Mouse (Mus musculus) thymus, postnatal 4 days (tissue): ENCODE results near the gene Lhx3.

Source experiments
- DNase-seq: peaks from one replicate; pipeline ENCODE4 v3.0.0; 2021

Gene Lhx3

DNA sequence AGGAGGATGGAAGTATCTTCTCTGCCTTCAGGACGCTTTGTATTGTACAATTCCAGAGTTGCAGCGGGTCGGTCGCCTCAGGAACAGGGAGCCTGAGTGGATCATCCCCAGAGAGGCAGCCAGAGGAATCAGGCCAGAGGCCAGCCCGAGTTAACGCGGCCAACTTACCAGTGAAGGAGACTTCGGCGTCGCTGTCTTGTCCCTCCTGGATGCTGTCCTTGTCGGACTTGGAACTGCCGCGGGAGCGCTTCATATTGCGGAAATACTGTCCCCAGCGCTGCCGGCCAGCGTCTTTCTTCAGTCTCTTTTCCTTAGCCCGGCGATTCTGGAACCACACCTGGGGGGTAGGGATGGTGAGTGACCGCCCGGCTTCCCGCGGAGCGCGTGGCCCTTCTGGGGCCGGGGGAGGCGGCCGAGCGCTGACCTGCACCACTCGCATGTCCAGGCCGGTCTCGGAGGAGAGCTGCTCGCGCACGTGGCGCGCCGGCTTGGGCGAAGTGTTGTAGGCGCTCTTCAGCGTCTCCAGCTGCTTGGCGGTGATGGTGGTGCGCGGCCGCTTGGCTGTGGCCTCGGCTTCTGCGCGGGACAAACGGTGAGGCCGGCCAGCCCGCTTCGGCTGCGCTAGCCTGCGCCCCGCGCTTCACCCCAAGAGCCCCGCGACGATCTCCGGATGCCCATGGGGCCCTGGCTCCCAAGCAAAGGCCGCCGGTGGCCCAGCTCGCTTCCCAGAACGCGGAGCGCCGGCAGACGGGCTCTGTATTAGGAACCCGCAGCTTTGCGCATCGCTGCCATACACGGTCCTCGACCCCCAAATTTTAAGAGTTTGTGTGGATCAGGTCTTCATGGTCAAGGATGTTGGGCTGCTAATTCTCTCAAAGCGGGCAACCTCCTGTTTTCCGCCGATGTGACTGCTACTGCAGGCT, 5.9 kb downstream of the Lhx3 start:
- DNase-seq: no peak

DNA sequence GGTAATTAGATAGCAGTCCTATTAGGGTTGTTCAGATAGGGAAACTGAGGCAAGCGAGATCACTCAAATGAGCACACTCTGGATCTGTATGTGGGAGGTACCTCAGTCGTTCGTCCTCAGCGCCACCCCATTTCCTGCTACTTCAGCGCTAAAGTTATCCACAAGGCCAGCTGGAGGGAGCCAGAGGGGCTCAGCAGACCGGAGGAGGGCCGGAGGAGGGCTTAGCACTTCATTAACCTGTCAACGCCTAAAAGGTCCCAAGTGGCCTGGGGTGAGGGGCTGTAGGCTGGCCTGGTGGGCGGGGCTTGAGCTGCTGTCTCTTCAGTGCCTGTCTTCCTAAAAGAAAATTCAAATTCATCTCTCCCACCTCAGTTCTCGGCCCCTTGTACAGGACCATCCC, 9.6 kb downstream of the Lhx3 start:
- no peak for DNase-seq

DNA sequence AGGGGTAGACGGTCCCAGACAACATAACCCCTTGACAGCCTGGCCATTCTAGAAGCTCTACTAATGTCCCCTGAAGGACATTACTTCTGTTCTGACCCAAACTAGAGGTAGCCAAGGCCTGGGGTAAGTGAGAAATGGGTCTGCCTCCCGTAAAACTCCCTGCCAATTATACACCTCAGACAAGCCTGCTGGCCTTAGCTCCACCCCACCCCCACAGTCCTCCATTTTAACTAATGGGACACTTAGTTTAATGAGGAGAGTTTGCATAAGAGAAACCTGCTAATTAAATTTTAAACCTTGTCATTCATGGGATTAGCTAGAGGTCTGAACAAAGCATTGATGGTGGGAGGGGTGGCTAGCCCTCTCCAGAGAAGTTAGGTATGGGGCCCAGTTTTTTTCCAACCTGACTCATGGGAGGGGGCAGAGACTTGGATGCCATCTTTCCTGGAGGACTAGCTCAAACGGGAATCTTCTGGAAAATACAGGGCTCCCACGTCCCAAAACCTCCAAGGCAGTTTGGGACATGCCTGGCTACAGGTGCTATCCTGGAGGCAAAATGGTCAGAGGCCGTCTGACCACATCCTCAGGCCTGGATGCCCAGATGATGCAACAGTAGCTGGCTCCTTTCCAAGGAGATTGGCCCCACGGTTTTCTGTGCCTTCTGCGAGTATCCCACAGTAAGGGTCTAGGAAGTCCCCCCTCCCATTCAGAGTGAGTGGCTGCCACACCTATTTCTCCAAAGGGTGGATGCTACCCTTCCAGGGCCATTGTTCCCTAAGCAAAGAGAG, 13.3 kb downstream of the Lhx3 start:
- DNase-seq: no peak

DNA sequence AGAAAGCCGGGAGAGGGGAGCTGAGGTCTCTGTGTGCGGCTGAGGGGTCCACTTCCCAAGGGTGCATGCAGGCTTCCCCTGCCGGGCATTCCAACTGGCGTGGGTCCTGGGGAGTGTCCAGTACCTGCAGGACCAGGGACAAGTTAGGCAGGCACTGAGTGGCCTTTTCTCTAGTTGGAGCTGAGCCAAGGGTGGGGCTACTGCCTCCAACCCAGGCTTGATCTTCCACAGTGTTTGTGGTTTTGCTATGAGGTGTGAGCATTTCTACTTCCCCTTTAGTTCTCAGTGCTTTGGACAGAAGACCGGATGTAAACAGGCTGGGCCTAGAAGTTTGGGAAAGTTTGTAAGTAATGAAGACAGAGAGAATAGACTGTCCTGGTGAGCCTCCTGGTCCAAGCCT, 19.6 kb downstream of the Lhx3 start:
- DNase-seq: no peak

DNA sequence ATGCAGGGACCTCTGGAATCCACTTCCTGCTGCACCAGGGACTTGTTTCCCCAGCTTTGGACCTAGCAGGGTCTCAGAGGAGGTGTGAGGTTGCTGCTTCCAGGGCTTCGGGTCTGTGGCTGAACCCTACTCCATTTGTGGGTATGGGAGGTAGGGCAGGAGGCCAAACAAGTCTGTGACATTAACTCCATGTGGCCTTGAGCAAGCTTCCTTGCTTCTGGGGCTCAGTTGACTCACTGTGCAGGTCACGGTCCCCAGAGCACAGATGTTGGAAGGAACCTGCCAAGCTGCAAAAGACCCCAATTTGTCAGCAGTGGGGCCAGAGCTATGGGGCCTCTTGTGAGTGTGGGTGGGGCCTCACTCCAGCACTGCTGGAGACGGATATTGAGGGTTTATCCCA, 23.7 kb downstream of the Lhx3 start:
- DNase-seq: no peak

DNA sequence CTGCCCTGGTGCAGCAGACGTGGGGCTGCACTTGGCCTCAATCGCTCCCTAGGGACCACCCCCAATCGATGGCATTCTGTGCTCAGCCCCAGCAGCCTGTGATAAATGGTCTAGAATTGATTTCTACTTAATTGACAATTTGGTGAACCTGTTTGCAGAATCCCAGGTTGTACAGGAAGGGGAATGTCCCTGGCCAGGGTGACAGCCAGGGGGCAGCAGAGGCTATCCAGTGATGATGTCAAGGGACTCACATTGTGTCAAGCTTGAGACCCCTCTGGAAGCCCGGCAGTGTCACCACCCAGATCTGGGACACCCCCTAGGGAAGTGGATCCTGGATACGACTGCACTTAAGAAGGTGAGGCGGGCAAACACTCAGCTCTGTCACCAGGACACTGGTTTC, 25.4 kb downstream of the Lhx3 start:
- peak; percentile 91 for DNase-seq

DNA sequence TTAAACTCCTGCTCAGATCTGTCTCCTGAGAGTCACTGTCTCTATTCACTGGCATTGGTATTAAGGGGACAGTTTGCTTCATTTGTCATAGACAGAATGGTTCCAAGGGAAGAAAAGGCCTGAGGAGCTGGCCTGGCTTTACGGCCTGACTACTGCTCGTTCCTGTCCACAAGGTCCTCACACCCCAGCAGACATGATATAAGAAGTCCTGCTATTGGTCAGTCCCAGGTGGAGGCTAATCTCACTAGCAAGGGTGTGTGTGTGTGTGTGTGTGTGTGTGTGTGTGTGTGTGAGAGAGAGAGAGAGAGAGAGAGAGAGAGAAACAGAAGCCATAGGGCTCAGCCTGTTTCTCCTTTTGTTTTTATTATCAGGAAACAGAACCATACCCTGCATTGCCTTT, 30.9 kb downstream of the Lhx3 start:
- DNase-seq: no peak

DNA sequence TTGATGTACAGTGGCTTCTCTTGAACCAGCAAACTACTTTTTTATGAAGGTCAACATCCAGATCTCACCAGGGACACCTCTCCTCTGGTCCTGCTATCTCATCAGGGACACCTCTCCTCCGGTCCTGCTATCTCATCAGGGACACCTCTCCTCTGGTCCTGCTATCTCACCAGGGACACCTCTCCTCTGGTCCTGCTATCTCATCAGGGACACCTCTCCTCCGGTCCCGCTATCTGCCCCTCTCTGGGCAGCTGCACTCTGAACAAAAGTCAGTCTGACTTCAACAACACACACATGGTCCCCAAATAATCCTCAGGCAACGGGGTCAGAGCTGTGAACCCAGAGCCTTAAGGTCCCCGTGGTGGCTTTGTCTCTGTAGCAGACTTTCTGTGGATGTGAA, 31.4 kb downstream of the Lhx3 start:
- no peak for DNase-seq

DNA sequence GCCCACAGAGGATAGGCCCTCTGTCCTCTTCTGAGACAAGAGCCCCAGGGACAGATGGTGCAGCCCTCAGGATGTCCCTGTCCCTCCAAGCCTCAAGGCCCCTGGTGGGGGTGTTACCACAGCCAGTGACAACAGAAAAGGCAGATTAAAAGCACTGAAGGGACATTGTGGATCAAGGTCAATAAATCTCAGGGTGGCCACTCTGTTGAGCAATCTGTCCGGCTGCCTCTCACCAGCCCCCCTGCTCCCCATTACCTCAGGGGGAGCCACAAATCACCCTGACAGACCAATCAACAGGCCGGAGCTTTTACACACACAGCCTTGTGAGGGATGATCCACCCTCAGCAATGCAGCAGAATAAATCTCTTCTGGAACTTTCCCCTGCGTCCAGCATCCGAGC, 32.9 kb downstream of the Lhx3 start:
- no peak for DNase-seq

DNA sequence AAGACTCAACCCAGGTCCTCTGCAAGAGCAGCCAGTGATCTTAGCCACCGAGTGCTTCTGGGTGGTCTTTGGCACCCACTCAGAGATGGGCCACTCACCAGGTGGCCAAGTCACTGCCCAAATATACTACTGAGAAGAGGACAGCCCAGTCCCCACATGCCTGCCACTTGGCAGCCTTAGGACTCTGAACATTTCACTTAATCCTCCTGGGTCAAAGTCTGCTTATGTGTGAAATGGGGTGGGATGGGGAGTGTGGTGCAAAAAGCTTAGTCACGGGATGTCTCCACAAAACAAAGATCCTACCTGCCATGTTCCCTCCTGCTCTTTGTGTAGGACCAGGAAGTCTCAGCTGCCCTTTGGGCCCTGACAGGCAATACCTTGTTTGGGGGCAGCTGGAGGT, 35.9 kb downstream of the Lhx3 start:
- DNase-seq: no peak

DNA sequence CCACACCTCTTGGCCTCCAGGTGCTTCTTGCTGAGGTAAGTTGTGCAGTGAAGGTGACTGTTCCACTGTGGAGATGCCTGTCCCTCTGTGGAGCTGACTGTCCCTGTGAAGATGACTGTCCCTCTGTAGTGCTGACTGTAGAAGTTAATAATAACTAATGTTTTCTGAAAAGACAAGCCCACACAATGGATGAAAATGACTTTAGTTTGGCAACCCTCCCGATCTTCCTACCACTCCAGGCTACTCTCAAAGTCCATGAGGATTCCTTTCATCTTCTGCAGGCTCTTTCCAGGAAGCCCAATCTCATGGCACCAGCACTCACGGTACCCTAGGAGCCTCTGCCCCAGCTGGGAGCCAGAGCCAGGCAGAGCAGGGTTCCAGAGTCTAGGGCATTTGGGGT, 37.7 kb downstream of the Lhx3 start:
- no peak for DNase-seq

DNA sequence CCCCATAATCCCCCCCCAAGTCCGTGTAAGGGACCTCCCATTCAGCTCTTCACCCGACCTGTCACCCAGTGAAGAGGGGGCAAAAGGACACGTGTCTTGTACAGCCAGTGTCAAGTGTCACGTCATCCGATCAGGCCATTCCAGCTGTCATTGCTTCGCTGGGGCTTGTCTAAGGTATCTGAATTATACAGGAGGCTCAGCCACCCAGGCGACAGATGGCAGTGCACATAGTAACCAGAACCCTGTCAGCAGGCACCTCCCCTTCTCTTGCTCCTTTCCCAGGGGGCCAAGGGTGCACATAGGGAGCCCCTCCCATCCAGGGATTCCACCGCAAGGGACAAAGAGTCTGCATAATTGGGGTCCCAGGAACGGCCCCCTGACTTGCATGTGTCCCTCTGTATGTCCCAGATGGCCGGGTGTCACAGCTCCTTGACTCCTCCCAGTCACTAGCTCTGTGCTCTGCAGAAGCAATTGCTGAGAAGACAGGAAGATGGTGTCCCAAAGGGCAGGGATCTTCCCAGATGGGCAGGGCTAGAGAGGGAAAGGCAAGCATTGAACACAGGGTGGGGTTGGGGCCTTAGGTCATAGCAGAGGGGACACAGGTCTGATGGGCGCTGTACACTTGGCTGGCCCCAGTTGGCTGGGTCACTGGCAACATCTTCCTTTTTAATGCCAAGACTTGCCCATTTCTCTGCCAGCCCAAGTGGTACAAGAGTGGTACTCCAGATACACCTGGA, 39.1 kb downstream of the Lhx3 start:
- no peak for DNase-seq

DNA sequence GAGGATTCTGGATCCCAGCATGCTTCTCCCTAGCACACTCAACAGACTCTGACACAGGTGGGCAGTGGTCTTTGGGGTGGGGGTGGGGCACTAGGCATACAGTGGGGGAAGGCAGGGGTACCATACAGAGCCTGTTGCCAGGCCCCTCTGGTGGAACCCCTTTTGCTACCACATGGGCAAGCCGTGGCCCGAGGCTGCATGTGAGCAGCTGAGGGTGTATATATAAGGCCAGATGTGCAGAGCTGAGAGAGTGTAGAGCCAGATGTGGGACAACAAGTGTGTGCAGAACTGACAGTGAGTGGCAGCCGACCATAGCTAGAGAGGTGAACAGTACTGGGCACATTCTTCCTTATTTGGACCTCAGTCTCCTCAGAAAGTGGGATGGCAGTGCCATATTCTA, 41.2 kb downstream of the Lhx3 start:
- DNase-seq: no peak

DNA sequence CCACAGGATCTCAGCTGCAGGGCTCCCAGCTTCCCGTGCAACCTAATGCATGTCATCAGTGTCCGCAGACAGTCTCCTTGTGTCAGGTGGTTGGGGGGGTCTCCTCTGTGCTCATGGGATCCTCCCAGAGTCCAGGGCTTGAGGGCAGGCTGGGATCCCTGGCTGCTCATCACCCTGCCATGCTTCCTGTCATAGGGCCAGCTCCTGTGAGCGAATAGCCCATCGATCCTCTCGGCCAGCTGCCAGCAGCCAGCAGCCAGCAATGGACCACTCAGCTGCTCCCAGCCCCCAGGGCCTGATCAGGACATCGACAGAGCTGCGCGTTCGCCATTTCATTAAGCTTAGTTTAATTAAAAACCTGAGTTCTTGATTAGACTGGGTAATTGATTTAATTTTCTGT, 50.0 kb downstream of the Lhx3 start:
- no peak for DNase-seq

DNA sequence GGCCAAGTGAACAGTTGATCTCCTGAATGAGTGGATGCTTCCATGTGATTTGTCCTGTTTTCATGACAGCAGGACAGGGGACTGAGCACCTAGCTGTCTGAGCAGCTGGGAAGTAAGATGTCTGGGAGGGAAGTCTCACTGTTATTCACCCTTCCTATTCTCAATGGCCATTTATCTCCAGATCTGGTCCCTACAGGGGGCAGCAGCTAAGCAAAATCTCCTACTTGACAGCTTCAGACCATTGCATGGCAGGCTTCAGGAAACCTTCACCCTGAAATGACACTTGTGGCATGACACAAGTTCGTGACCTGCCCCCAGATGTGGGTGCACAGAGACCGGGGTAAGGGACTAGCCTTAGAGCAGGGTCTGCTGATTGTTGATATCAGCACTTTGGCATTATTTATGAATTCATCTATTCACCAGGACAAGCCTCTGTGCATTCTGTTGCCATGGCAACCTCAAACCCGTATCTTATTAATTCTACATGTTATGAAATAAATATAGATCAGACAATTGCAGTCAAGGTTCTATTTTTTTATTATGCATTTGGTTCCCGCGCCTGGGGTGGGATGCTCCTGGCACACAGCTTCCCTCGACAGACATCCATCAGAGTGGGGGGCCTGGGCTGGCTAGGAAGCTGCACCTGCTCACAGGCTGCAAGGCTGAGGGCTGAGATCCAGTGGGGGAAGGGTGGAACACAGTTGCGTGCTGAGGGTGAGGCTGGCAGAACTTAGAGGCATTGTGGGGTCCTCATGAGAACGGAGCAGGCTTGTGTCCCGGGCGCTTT, 51.7 kb downstream of the Lhx3 start:
- DNase-seq: peak; percentile 37

DNA sequence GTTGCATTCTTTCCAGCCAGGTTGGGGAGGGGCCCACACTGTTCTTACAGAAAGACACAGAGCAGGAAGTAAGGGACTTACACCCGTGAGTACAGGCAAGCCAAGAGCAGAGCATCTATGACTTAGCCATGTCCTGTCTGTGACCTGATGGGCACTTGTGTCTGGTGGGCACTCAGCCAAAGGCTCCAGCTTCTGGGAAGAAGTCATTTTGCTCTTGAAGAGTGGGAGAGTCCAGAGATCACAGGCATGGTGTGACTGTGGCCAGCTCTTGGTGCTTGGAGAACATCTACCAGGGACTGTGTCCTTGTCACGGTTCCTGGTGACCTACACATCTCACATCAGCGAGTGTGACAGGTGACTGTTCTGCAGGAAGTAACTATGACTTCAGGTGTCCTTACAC, 52.4 kb downstream of the Lhx3 start:
- no peak for DNase-seq

DNA sequence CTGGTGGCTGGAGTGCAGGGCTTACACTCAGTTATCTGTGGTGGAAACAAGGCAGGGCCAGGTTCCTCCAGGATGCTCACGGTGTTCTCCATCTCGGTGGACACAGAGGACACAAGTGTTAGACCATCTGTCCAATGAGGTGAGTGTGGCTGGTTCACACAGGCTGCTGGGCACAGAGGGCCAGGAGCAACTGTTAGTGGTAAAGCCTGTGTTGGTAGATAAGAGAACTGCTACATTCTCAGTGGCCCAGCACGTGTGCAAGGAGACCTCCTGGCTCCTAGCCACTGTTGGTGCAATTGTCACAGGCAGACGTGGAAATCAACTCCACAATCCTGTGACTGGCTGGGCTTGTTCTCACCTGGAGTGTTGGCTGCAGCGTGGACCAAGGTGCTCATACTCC, 53.5 kb downstream of the Lhx3 start:
- DNase-seq: no peak

DNA sequence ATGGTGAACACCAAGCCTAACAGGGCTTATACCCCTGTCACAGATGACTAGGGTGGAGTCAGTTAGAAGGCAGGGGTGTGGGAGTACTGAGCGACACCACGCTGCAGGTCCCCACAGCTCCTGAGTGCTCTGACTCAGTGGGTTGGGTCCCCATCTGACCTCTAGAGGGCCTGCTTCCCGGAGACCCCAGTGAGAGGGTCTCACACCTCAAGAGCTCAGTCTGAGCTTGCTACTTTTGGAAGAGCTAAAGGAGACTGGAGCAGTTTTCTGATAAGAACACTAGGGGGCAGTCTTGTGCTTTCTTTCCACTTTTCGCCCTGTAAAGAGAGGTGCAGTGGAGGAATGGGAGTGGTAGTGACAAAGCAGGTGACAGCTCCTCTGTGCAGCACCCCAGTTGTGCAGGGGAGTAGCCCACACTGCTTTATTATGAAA, 54.2 kb downstream of the Lhx3 start:
- DNase-seq: peak; percentile 46

DNA sequence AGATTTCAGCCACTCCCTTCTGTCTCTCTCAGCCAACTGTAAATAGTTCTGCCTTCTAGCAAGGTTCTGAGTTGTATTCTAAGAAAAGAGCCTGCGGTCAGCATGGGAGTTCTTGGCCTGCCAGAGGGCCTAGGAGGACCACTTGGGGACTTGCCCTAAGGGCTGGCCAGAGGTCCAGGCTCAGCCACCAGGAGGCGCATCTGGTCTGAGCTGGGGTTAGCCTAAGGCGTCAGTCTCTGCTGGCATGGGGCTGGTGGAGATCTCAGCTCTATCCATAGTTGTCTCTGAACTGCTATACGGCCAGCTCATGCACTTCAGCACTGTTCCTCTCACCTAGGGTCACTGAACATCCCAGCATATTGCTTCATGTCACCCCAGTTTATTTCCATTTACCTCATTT, 54.8 kb downstream of the Lhx3 start:
- peak; percentile 76 for DNase-seq
